In the genomic region with DNA sequence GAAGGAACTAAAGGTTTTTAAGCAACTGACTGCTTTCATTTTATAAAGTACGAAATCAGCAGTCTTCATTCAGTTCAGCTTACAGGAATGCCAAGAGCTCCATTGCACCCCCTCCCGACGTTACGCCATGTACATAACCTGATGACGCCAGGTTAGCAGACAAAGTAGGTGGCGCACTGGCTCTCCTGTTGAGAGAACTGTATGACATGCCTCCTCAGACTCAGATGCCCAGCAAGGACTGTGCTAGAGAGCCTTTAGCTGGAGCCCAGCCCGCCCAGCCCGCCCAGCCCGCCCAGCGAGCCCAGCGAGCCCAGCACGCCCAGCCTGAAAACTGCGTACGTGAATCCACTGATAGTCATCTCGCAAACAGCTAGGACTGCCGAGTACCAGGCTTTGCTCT, we compare ENCODE assay signal across 9 mouse cellular contexts. TPM values are rescaled to one million over a fixed set of nuclear protein-coding genes. Genes with fewer than 3 reads are reported as not detected.
A peak's percentile ranks its signal among the peaks of the same experiment; 100 is the strongest.
DNase-seq lines count a peak whose midpoint lies in the region; ATAC-seq and TF ChIP-seq lines count a peak whose summit lies in the region.
"Had no signal": no experiment of that assay in that cellular context is flagged by ENCODE, and none has a peak within 500 bp of the region (broad histone marks: within the 10 kb centered on the region; RNA-seq: fewer than 3 reads in every experiment).

No protein-coding gene starts in this region.

- H3K9me3 ChIP-seq in ES-Bruce4 (replicated peaks; ENCODE audit: control insufficient read depth, insufficient read depth, low read length, poor library complexity, severe bottlenecking): no peaks in the 10 kb centered on the region
- no peaks in the 10 kb centered on the region for H3K9me3 ChIP-seq in heart, embryonic 14.5 days (ENCODE audit: control insufficient read depth, low read length)
- H3K9me3 ChIP-seq: limb, embryonic 13.5 days had no signal

- H3K27ac ChIP-seq in ES-Bruce4 (ENCODE audit: insufficient read depth, low read length): no peak overlapping the region
- no peak overlapping the region for H3K27ac ChIP-seq in heart, embryonic 14.5 days (replicated peaks in 1 of 2; ENCODE audit: control insufficient read depth in 1 of 2, insufficient read depth in 1 of 2, low read depth in 2 of 2, low read length in 2 of 2)
- H3K27ac ChIP-seq in cerebellum, adult 2 months (ENCODE audit: insufficient read depth, low read length): no peak overlapping the region
- H3K27ac ChIP-seq: limb, embryonic 13.5 days had no signal

- TF ChIP-seq POLR2A in ES-Bruce4 (IDR thresholded peaks at IDR 0.05; ENCODE audit: insufficient read depth, low read length): no peak
- no peak for TF ChIP-seq POLR2A in cerebellum, adult 2 months (IDR thresholded peaks at IDR 0.05; ENCODE audit: borderline replicate concordance, insufficient read depth, low read length)

- peak overlapping the region; percentile 19 for H3K4me2 ChIP-seq in heart, embryonic 14.5 days (ENCODE audit: low read length)
- H3K4me2 ChIP-seq: limb, embryonic 13.5 days had no signal

- WGBS in heart, embryonic 14.5 days: 45% methylated on average over 16 of the region's 16 CpGs
- 81% methylated on average over 16 of the region's 16 CpGs for WGBS in cerebellum, adult 2 months

- no peak overlapping the region for H3K4me3 ChIP-seq in ES-Bruce4 (ENCODE audit: low read depth, low read length)
- no peak overlapping the region for H3K4me3 ChIP-seq in heart, embryonic 14.5 days (ENCODE audit: control insufficient read depth in 1 of 2, insufficient read depth in 1 of 2, low read depth in 1 of 2, low read length in 2 of 2)
- H3K4me3 ChIP-seq in cerebellum, adult 2 months (replicated peaks; ENCODE audit: insufficient read depth, low read depth, low read length): no peak overlapping the region
- H3K4me3 ChIP-seq: limb, embryonic 13.5 days had no signal

- peak; percentile 10 for DNase-seq in embryo, embryonic 10.5 days (ENCODE audit: low spot score)
- no peak for DNase-seq in embryo, embryonic 9.5 days (ENCODE audit: extremely low spot score)
- DNase-seq in kidney, postnatal 4 days: peak; percentile 58 to 69
- peak; percentile 24 to 35 for DNase-seq in spleen, postnatal 14 days (ENCODE audit: low spot score in 2 of 2)
- no peak for DNase-seq in cerebellum, adult 2 months

- peak; percentile 38 for TF ChIP-seq CTCF in ES-Bruce4 (IDR thresholded peaks at IDR 0.05; ENCODE audit: low read depth, low read length)
- TF ChIP-seq CTCF in cerebellum, adult 2 months (IDR thresholded peaks at IDR 0.05; ENCODE audit: borderline replicate concordance, insufficient read depth, low read depth, low read length): no peak

- no peaks in the 10 kb centered on the region for H3K36me3 ChIP-seq in ES-Bruce4 (ENCODE audit: control insufficient read depth, insufficient read depth, low read length, poor library complexity, severe bottlenecking)
- no peaks in the 10 kb centered on the region for H3K36me3 ChIP-seq in heart, embryonic 14.5 days (ENCODE audit: control insufficient read depth, insufficient read depth, low read length)

- H3K27me3 ChIP-seq in ES-Bruce4 (ENCODE audit: control insufficient read depth, insufficient read depth, low read length, poor library complexity, severe bottlenecking): no peaks in the 10 kb centered on the region
- H3K27me3 ChIP-seq in heart, embryonic 14.5 days (ENCODE audit: control insufficient read depth, insufficient read depth, low read length): no peaks in the 10 kb centered on the region
- H3K27me3 ChIP-seq in cerebellum, adult 2 months (ENCODE audit: control insufficient read depth, insufficient read depth, low read length): no peaks in the 10 kb centered on the region
- H3K27me3 ChIP-seq: limb, embryonic 13.5 days had no signal

- H3K4me1 ChIP-seq in ES-Bruce4 (ENCODE audit: control insufficient read depth, insufficient read depth, low read length): no peaks in the 10 kb centered on the region
- H3K4me1 ChIP-seq in heart, embryonic 14.5 days (ENCODE audit: control insufficient read depth in 2 of 2, insufficient read depth in 2 of 2, low read length in 2 of 2): peaks cover 1 to 7% of the 10 kb centered on the region in 2 experiments; a peak in 2 of 4 replicates
- peaks cover 1% of the 10 kb centered on the region; the same call in 1 of the 2 replicates for H3K4me1 ChIP-seq in cerebellum, adult 2 months (ENCODE audit: control insufficient read depth, insufficient read depth, low read length)

- TF ChIP-seq EP300 in ES-Bruce4 (IDR thresholded peaks at IDR 0.05; ENCODE audit: insufficient read depth, low read depth, low read length): no peak

- ATAC-seq in heart, embryonic 14.5 days (ENCODE audit: insufficient number of reproducible peaks, insufficient read depth, low FRiP score, low read depth): no peak
- no peak for ATAC-seq in monocyte, adult 5-6 weeks (replicated peaks; ENCODE audit: insufficient number of reproducible peaks, low FRiP score, low TSS enrichment, poor library complexity, severe bottlenecking)

- H3K9ac ChIP-seq in ES-Bruce4 (ENCODE audit: low read depth, poor library complexity, severe bottlenecking): 0 out of 2 replicates have a peak overlapping the region, but pooled peaks have one; percentile 14
- no peak overlapping the region for H3K9ac ChIP-seq in heart, embryonic 14.5 days (ENCODE audit: low read length)
- H3K9ac ChIP-seq: limb, embryonic 13.5 days had no signal

RNA-seq across cellular contexts. Expression of a gene that starts 11.3 kb away (rescaled TPM):
- polyA plus RNA-seq in ES-Bruce4 (2011; ENCODE audit: insufficient read depth, insufficient read length, low read depth, missing spikeins): 4.2 and 8.2 TPM in 2 replicates
- polyA plus RNA-seq in heart, embryonic 14.5 days (2014; fragmentation: Nextera tagmentation; extraction: Ambion mirVana): 0.81 and 1.9 TPM in 2 replicates
- polyA plus RNA-seq in cerebellum, adult 2 months (2012; rRNA removed): 2.1 and 3.0 TPM in 2 replicates
- total RNA-seq in monocyte, adult 5-6 weeks (2017): 0.39 TPM in 1 of 3 replicates, not detected in the others

RNA-seq across cellular contexts. Expression of a gene that starts 49.7 kb away (rescaled TPM):
- polyA plus RNA-seq in ES-Bruce4 (2011; ENCODE audit: insufficient read depth, insufficient read length, low read depth, missing spikeins): 4.4 and 4.9 TPM in 2 replicates
- 3.3 and 3.8 TPM in 2 replicates for polyA plus RNA-seq in heart, embryonic 14.5 days (2014; fragmentation: Nextera tagmentation; extraction: Ambion mirVana)
- polyA plus RNA-seq in cerebellum, adult 2 months (2012; rRNA removed): 112 and 134 TPM in 2 replicates
- total RNA-seq in monocyte, adult 5-6 weeks (2017): 0.57 to 2.1 TPM (median 1.2 TPM) in 3 replicates

Comparison
In these comparisons a context has a peak if more than half of its experiments do, and no peak if none do; other contexts are left out.
1. DNase-seq: peak in embryo, embryonic 10.5 days (single experiment), kidney, postnatal 4 days (2 of 2) and spleen, postnatal 14 days (2 of 2); none in embryo, embryonic 9.5 days (single experiment) and cerebellum, adult 2 months (0 of 2).
2. RNA of a gene that starts 49.7 kb away (polyA plus RNA-seq): 112 to 134 TPM in cerebellum, adult 2 months; 4.4 to 4.9 TPM in ES-Bruce4 and 3.3 to 3.8 TPM in heart, embryonic 14.5 days; every median in the first group is over 10 times any median in the second.